Mouse (Mus musculus) myocyte (in vitro differentiated cells): ENCODE measurements around the gene Gpsm2. TPM values are rescaled to one million over a fixed set of nuclear protein-coding genes. Genes with fewer than 3 reads are reported as not detected.

ENCODE experiments used
- H3K27me3 ChIP-seq: one replicate; pipeline ENCODE4 v1.6.1; 2011; ENCODE audit not compliant: control insufficient read depth, insufficient read depth, insufficient read length
- H3K36me3 ChIP-seq: one replicate; pipeline ENCODE4 v1.6.1; 2011; ENCODE audit not compliant: control insufficient read depth, insufficient read depth
- H3K4me2 ChIP-seq: one replicate; pipeline ENCODE4 v1.6.1; 2011; ENCODE audit warnings: low read depth, control low read depth
- H3K4me3 ChIP-seq: one replicate; pipeline ENCODE4 v1.5.1; 2011; ENCODE audit warnings: mild to moderate bottlenecking, control low read depth, moderate library complexity
- H3K79me2 ChIP-seq: one replicate; pipeline ENCODE4 v1.6.1; 2011; ENCODE audit not compliant: control insufficient read depth, insufficient read depth
- H3ac ChIP-seq: one replicate; pipeline ENCODE4 v1.6.1; 2011; ENCODE audit not compliant: control insufficient read depth, insufficient read length
- CEBPB ChIP-seq: IDR thresholded peaks from 2 replicates; pipeline ENCODE4 v1.6.1; 2011; ENCODE audit warnings: mild to moderate bottlenecking, moderate library complexity; ENCODE audit not compliant: poor library complexity, insufficient read depth, severe bottlenecking
- E2F4 ChIP-seq: IDR thresholded peaks from one replicate; pipeline ENCODE4 v1.6.1; 2011; ENCODE audit warnings: mild to moderate bottlenecking, control low read depth, moderate library complexity; ENCODE audit not compliant: insufficient read depth
- MAX ChIP-seq: IDR thresholded peaks from one replicate; pipeline ENCODE4 v1.6.1; 2011; ENCODE audit warnings: low read depth, mild to moderate bottlenecking, control low read depth
- MYOD1 ChIP-seq, 3 experiments: IDR thresholded peaks; one replicate each; pipeline ENCODE4 v1.6.1; 2011; ENCODE audit warnings: control low read depth in 2 of 3, low read depth in 2 of 3, mild to moderate bottlenecking in 2 of 3, moderate library complexity in 1 of 3; ENCODE audit not compliant: insufficient read length in 2 of 3, control insufficient read depth in 1 of 3
- MYOG ChIP-seq, 3 experiments: IDR thresholded peaks; one replicate each; pipeline ENCODE4 v1.6.1; 2011; ENCODE audit warnings: control low read depth in 2 of 3, low read depth in 2 of 3, mild to moderate bottlenecking in 2 of 3; ENCODE audit not compliant: insufficient read length in 2 of 3, control insufficient read depth in 1 of 3, insufficient read depth in 1 of 3
- POLR2A ChIP-seq: IDR thresholded peaks from one replicate; pipeline ENCODE4 v1.6.1; 2011; ENCODE audit warnings: low read depth, mild to moderate bottlenecking, control low read depth, moderate library complexity; ENCODE audit not compliant: insufficient read length
- POLR2AphosphoS2 ChIP-seq: IDR thresholded peaks from one replicate; pipeline ENCODE4 v1.6.1; 2011; ENCODE audit warnings: low read depth, control low read depth; ENCODE audit not compliant: insufficient read length
- REST ChIP-seq: IDR thresholded peaks from one replicate; pipeline ENCODE4 v1.6.1; 2011; ENCODE audit warnings: mild to moderate bottlenecking, control low read depth, moderate library complexity; ENCODE audit not compliant: insufficient read depth, insufficient read length
- SRF ChIP-seq: IDR thresholded peaks from one replicate; pipeline ENCODE4 v1.6.1; 2011; ENCODE audit warnings: low read depth; ENCODE audit not compliant: control insufficient read depth, insufficient read length
- TCF12 ChIP-seq: IDR thresholded peaks from one replicate; pipeline ENCODE4 v1.6.1; 2011; ENCODE audit warnings: mild to moderate bottlenecking, control low read depth; ENCODE audit not compliant: poor library complexity, insufficient read depth, severe bottlenecking
- TCF3 ChIP-seq: IDR thresholded peaks from one replicate; pipeline ENCODE4 v1.6.1; 2011; ENCODE audit warnings: low read depth, control low read depth; ENCODE audit not compliant: insufficient read length
- USF1 ChIP-seq: IDR thresholded peaks from one replicate; pipeline ENCODE4 v1.6.1; 2011; ENCODE audit warnings: low read depth, mild to moderate bottlenecking, control low read depth, moderate library complexity
- polyA plus RNA-seq: library from polyadenylated mRNA; unstranded; fragments of >200 nt; fragmentation: generic; extraction: Trizol; gene quantifications from one replicate; pipeline ENCODE4 v1.2.1, GENCODE M21; 2012; ENCODE audit warnings: missing spikeins

Gpsm2 gene
- polyA plus RNA-seq, 1 experiment = 16.4 TPM

DNA sequence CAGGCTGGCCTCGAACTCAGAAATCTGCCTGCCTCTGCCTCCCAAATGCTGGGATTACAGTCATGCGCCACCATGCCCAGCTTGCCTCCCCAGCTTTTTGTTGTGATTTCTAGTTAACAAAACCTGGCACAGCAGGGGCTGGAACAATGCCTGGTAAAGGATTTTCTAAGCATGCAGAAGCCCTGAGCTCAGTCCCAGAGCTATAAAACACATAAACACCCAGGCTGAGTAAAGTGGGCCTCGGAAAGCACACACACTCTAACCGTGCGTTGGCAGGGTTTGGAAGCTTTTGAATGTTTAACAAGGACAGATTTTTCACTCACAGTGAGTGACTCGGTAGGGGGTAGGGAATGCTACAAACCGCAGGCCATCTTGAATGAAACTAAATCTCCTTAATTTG, 76.1 kb downstream of the Gpsm2 start:
- no peaks in the 10 kb centered on the region for H3K79me2 ChIP-seq

DNA sequence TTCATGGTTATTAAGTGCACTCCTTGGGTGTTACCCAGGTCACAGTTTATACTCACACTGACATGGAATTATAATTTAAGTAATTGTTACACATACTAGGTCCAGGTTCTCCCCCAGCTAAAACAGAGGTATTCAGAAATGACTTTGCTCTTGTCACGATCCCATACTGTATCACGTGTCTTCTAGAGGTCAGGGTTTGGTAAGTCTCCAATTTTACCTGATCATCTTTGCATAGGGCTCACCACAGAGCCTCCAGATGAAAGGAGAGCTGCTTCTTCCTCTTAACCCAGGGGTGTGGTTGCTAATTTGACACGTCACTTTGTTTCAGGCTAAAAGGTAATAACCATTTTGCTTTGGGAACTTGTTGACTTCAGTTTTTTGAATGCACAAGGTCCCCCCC, 77.3 kb downstream of the Gpsm2 start:
- H3K4me2 ChIP-seq = no peak overlapping the region
- no peaks in the 10 kb centered on the region for H3K27me3 ChIP-seq
- H3K4me3 ChIP-seq = no peak overlapping the region
- no peak overlapping the region for H3ac ChIP-seq
- H3K79me2 ChIP-seq = no peaks in the 10 kb centered on the region
- H3K36me3 ChIP-seq = peaks cover 3% of the 10 kb centered on the region
- TF ChIP-seq POLR2A = no peak
- no peak for TF ChIP-seq POLR2AphosphoS2
- TF ChIP-seq E2F4 = no peak

More for the DNA sequence above, 76.1 kb downstream of the Gpsm2 start:
- H3K27me3 ChIP-seq = no peaks in the 10 kb centered on the region
- H3K36me3 ChIP-seq = peaks cover 3% of the 10 kb centered on the region
- H3K4me2 ChIP-seq = no peak overlapping the region
- no peak overlapping the region for H3ac ChIP-seq
- no peak for TF ChIP-seq POLR2AphosphoS2
- no peak for TF ChIP-seq SRF
- no peak for TF ChIP-seq CEBPB
- no peak for TF ChIP-seq USF1
- TF ChIP-seq MAX = no peak
- no peak overlapping the region for H3K4me3 ChIP-seq

DNA sequence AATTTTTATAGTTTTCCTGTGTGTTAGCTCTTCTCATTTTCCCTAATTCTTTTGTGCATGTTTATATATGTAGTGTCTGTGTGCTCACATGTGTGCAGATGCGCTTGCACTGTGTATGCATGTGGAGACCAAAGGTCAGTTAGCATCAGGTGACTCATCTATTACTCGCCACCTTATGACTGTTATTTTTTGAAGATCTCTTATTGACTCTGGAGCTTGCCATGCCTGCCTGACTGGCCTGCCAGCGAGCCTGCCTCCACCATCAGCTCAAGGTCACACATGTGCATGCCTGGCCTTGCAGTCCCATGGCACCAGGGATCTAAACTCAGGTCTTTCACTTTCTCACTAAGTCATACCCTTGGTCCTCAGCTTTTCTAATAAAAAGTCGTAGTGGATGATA, 81.1 kb downstream of the Gpsm2 start:
- Histone ChIP-seq H3K27me3 (no peaks in the 10 kb centered on the region), H3K4me2 (no peak overlapping the region), H3ac (no peak overlapping the region), H3K36me3 (peaks cover 6% of the 10 kb centered on the region), H3K79me2 (no peaks in the 10 kb centered on the region), H3K4me3 (no peak overlapping the region)
- TF ChIP-seq POLR2A (no peak), E2F4 (no peak), MYOD1 (IDR thresholded peaks at IDR 0.05; ENCODE audit: control insufficient read depth in 1 of 3, insufficient read length in 2 of 3, low read depth in 2 of 3) (no peak), USF1 (no peak), MAX (no peak), MYOG (IDR thresholded peaks at IDR 0.05; ENCODE audit: control insufficient read depth in 1 of 3, insufficient read depth in 1 of 3, insufficient read length in 2 of 3, low read depth in 2 of 3) (no peak), CEBPB (no peak), REST (no peak), SRF (no peak), TCF3 (no peak)

DNA sequence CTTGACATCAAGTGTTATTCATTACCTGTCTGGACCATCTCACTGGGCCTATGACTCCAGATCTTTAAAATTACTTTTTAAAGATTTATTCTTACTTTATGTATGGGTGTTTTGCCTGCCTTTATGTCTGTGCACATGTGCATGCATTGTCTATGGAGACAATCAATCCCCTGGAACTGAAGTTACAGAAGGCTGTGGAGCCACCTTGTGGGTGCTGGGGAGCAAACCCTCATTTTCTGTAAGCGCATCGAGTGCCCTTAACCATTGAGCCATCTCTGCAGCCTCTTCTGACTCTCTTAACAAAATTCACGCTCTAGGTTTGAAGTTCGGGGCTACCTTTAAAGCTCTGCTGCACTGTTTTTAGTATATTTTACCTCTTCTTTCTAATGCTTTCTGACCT, 82.7 kb downstream of the Gpsm2 start:
- Histone ChIP-seq H3ac (no peak overlapping the region), H3K4me3 (no peak overlapping the region), H3K36me3 (peaks cover 3% of the 10 kb centered on the region), H3K27me3 (no peaks in the 10 kb centered on the region), H3K79me2 (no peaks in the 10 kb centered on the region), H3K4me2 (no peak overlapping the region)
- TF ChIP-seq TCF3 (no peak), CEBPB (no peak), MYOG (IDR thresholded peaks at IDR 0.05; ENCODE audit: control insufficient read depth in 1 of 3, insufficient read depth in 1 of 3, insufficient read length in 2 of 3, low read depth in 2 of 3) (no peak), TCF12 (no peak), POLR2AphosphoS2 (no peak), POLR2A (no peak)

DNA sequence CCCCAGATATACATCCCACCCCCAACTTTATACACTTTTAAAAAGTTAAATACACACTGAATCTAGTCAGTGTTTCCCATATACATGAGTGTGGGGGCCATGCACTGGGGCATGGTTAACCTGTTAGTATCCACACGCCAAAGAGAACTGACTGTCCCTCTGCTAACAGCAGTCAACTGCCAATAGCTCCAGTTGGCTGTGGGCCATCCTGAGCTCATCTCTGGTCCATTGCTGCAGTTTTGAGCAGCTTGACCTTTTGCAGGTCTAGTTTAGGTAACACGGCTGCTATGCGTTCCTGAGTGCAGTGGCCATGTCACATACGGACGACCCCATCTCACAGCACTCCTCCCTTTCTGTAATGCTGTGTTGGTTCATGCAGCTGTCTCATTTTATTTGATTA, 87.3 kb downstream of the Gpsm2 start:
- TF ChIP-seq POLR2A (no peak), MAX (no peak), MYOG (IDR thresholded peaks at IDR 0.05; ENCODE audit: control insufficient read depth in 1 of 3, insufficient read depth in 1 of 3, insufficient read length in 2 of 3, low read depth in 2 of 3) (no peak), MYOD1 (IDR thresholded peaks at IDR 0.05; ENCODE audit: control insufficient read depth in 1 of 3, insufficient read length in 2 of 3, low read depth in 2 of 3) (no peak), POLR2AphosphoS2 (no peak), TCF3 (no peak), E2F4 (no peak), USF1 (no peak), REST (no peak), SRF (no peak), TCF12 (no peak), CEBPB (no peak)
- H3K27me3 ChIP-seq = no peaks in the 10 kb centered on the region
- peaks cover 13% of the 10 kb centered on the region for H3K36me3 ChIP-seq
- no peak overlapping the region for H3K4me2 ChIP-seq
- H3K79me2 ChIP-seq = no peaks in the 10 kb centered on the region
- no peak overlapping the region for H3ac ChIP-seq
- no peak overlapping the region for H3K4me3 ChIP-seq

Other genes starting within 250 kb of the Gpsm2 start
- 0.76 TPM for gene 1700013F07Rik, start 188.2 kb downstream of the Gpsm2 start, polyA plus RNA-seq
- 0.05 TPM for gene 5330417C22Rik, start 185.8 kb downstream of the Gpsm2 start, polyA plus RNA-seq
- 21.7 TPM for gene Tmem167b, start 159.8 kb downstream of the Gpsm2 start, polyA plus RNA-seq
- 19.9 TPM for gene Taf13, start 150.6 kb downstream of the Gpsm2 start, polyA plus RNA-seq
- gene Wdr47, start 131.0 kb downstream of the Gpsm2 start, polyA plus RNA-seq = 5.2 TPM
- 21.8 TPM for gene Clcc1, start 68.4 kb downstream of the Gpsm2 start, polyA plus RNA-seq
- 2.9 TPM for gene Aknad1, start 17.3 kb upstream of the Gpsm2 start, polyA plus RNA-seq
- 11.9 TPM for gene Stxbp3, start 118.2 kb upstream of the Gpsm2 start, polyA plus RNA-seq
- gene Fndc7, start 167.7 kb upstream of the Gpsm2 start, polyA plus RNA-seq = 0.26 TPM
- gene Prpf38b, start 189.4 kb upstream of the Gpsm2 start, polyA plus RNA-seq = 19.0 TPM
- gene Henmt1, start 217.6 kb upstream of the Gpsm2 start, polyA plus RNA-seq = not detected
- not detected for gene Gm9857, start 218.1 kb upstream of the Gpsm2 start, polyA plus RNA-seq